Mouse (Mus musculus): Measurements from ENCODE around the gene Sik1.

Sik1 gene

GRCm38 (mm10) chr17:31806025-31806424 is 49.6 kb downstream of the Sik1 start:
- no peak for DNase-seq

GRCm38 (mm10) chr17:31805585-31805984 is 50.0 kb downstream of the Sik1 start:
- no peak for DNase-seq

GRCm38 (mm10) chr17:31802272-31803017 is 53.2 kb downstream of the Sik1 start:
- no peak for DNase-seq

GRCm38 (mm10) chr17:31800852-31801363 is 54.7 kb downstream of the Sik1 start:
- DNase-seq: no peak

GRCm38 (mm10) chr17:31795893-31796292 is 59.7 kb downstream of the Sik1 start:
- no peak for DNase-seq
